Mouse (Mus musculus): Measurements from ENCODE around the gene Ins1. TPM values are rescaled to one million over a fixed set of nuclear protein-coding genes. Genes with fewer than 3 reads are reported as not detected.

The Ins1 gene
- not detected for polyA plus RNA-seq (2021)

DNA sequence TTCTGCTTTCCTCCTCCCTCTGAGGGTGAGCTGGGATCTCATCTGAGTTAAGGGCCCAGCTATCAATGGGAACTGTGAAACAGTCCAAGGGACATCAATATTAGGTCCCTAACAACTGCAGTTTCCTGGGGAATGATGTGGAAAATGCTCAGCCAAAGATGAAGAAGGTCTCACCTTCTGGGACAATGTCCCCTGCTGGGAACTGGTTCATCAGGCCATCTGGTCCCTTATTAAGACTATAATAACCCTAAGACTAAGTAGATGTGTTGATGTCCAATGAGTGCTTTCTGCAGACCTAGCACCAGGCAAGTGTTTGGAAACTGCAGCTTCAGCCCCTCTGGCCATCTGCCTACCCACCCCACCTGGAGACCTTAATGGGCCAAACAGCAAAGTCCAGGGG is at the start of gene Ins1:
Gene Ins1 (plus strand): TSS at position 301 of the 400 bp plus-strand sequence.
- CTCF ChIA-PET, result no interaction called here
- ATAC-seq (no peak), DNase-seq (ENCODE audit: low read depth, low spot score) (no peak)
- H3K27me3 ChIP-seq, result no peaks in the 10 kb centered on the region
- POLR2A ChIA-PET, result no interaction called here
- in situ Hi-C loops (cut with MboI; ENCODE audit: low pct_unique_long_range_greater_than_20kb), result no loop called here
- no peak for TF ChIP-seq CTCF (IDR thresholded peaks at IDR 0.05)

Measured in Patski (cell line).